Mouse (Mus musculus): ENCODE measurements around the gene Cacng7.
"Not testable (repeated sequence)": the region's sequence is repeated elsewhere in the genome, so short reads cannot be mapped to it uniquely, and the experiment has no call there.

Cacng7 gene

GRCm38 (mm10) chr7:3390413-3391080 is 57.8 kb downstream of the Cacng7 start, which contains the start of gene Cacng8:
TSS of gene Cacng8 (plus strand) at chr7:3390683.
- DNase-seq: no peak

DNA sequence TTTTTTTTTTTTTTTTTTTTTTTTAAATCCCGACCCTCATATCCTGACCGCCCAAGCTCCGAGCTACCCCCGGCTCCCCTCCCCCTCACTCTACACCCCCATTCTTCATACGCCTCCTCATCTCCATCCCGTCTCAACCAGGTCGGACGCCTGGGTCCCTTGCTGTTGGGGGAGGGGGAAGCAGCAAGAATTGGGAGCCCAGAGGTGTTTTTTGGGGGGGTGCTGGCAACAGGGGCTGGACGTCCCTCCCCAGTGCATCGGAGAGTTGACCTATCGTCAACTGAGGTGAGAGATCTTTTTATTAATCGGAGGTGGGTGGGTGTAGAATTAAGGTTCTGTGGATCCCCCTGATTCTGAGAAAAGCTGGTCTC is 58.3 kb downstream of the Cacng7 start:
- peak in 1 of 2 experiments; percentile 27 for DNase-seq

DNA sequence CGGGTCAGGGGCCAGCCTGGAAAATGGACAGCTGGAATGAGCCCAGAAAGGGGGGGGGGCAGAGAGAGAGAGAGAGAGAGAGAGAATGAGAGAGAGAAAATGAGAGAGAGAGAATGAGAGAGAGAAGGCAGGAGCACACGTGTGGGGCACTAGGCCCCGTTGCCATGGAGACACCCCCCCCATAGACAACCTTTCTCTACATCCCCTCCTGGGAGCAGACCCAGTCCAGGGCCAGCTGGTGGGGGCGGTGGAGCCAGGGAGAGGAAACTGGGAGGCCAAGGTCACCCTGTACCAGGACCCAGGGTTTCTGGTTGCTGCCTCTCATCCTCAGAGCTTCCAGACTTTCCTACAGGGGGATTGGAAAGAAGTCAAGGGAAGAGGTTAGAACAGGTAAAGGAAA is 59.1 kb downstream of the Cacng7 start:
- DNase-seq: peak; percentile 27 to 31

- DNase-seq: no peak
These were observed 64.6 kb downstream of the Cacng7 start for GRCm38 (mm10) chr7:3397355-3397754.

GRCm38 (mm10) chr7:3397797-3398196 is 65.0 kb downstream of the Cacng7 start:
- DNase-seq: no peak

DNA sequence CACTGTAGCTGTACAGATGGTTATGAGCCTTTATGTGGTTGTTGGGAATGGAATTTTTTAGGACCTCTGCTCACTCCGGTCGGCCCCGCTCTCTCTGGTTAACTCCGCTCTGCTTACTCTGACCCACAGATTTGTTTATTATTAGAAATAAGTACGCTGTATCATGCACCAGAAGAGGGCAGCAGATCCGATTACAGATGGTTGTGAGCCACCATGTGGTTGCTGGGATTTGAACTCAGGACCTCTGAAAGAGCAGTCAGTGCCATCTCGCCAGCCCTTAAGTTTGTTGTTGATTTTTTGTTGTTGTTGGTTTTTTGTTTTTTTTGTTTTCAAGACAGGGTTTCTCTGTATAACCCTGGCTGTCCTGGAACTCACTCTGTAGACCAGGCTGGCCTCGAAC is 65.6 kb downstream of the Cacng7 start:
- DNase-seq: not testable (repeated sequence)

GRCm38 (mm10) chr7:3399937-3400336 is 67.2 kb downstream of the Cacng7 start:
- no peak for DNase-seq

DNA sequence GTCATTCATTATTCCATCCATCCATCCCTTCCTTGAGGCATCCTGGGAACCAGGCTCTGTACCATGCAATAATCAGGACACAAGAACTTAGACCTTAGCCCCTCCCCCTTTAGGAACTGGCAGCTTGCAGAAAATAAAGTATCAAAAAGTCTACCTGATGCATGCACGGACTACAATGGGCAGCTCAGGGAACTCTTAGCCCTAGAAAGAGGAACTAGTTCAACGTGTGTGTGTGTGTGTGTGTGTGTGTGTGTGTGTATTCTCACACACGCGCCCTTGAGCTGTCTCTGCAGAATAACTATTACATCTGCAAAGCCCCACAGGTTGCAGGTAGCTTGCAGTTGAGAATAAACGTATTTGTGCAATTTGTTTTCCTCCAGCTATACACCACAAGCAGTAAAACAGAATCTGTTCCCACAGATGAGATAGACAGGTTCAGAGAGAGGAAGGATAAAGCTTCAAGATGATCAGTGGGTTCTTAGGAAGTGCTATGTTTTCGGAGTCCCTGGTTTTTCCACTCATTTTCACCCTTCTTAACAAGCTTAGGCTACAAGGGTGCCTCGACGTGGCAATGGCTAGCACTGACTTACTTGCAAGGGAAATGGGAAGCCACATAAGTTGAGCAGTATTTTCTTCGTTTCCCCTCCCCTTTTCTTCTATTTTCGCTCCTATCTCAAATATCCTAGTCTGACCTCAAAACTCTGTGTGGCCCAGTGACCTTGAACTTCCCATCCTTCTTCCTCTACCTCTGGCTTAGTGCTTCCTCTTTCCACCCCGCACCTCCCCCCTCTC is 77.2 kb downstream of the Cacng7 start:
- no peak for DNase-seq

DNA sequence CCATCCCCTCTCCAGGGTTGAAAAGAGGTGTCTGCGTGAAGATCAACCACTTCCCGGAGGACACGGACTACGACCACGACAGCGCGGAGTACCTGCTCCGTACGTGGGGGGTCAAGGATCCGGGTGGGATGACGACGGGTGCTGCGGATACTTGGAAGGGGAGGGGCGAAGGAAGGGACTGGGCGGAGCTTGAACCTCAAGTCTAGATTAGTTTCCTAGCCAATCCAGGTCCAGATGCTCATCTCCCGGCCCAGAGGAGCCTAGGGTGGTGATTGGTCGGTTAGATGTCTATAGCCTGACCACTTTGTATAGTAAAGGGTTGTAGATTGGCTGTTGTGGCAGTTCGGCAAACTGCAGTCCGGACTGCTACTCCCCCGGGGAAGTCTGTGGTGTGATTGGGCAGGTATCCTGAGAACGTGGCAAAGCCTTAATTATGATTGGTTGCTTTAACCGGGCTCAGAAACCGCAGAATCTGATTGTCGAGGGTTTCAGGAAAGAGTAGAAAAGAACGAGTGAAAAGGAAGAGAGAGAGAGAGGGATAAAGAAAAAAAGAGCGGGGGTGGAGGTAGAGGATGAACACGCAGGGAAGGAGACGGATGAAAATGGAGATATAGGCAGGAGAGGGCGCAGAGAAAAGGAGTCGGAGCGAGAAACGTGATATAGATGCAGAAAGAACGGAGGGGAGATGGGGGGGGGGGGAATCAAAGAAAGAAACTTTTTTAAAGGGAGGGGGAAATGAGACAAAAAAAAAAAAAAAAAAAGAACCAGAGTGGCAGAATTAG is 78.6 kb downstream of the Cacng7 start:
- peak; percentile 49 to 50 for DNase-seq

DNA sequence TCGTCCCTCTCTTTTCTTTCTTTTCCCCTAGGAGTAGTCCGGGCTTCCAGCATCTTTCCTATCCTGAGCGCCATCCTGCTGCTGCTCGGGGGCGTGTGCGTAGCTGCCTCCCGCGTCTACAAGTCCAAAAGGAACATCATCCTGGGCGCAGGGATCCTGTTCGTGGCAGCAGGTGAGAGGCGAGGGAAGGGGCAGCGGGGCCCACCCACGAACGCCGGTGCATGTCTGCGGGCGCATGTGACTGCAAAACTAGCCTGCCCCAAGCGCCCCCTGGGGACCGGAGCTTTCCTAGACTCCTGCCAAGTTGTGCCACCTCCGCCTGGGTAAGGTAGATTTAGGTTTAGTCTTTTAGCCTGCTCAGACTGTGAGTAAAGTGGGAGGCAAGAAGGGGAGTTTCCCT is 79.3 kb downstream of the Cacng7 start:
- DNase-seq: peak; percentile 44 to 52

GRCm38 (mm10) chr7:3414888-3415287 is 82.1 kb downstream of the Cacng7 start:
- DNase-seq: peak; percentile 38 to 69

- DNase-seq: peak; percentile 22 to 58
These were observed 82.6 kb downstream of the Cacng7 start for GRCm38 (mm10) chr7:3415378-3415777.

Data from cerebellum, adult 18-20 months (tissue).